Mouse (Mus musculus) lung, adult 2 months (tissue): Measurements from ENCODE around the gene Immp2l.

Experiments
- CTCF ChIP-seq: fragments of 200-500 bp; IDR thresholded peaks from 2 replicates; pipeline ENCODE4 v1.5.1; 2011; ENCODE audit warnings: mild to moderate bottlenecking, low read length, control low read depth; ENCODE audit not compliant: insufficient read depth
- POLR2A ChIP-seq: fragments of 200-500 bp; IDR thresholded peaks from 2 replicates; pipeline ENCODE4 v1.6.1; 2011; ENCODE audit warnings: low read depth, mild to moderate bottlenecking, control low read depth, low read length, borderline replicate concordance; ENCODE audit errors: extremely low read depth

- TF ChIP-seq POLR2A, result no peak
- no peak for TF ChIP-seq CTCF
These were observed 926.8 kb downstream of the Immp2l start for GRCm38 (mm10) chr12:41950726-41951125.
